Mouse (Mus musculus): ENCODE results near the gene Adamts2.

DNA sequence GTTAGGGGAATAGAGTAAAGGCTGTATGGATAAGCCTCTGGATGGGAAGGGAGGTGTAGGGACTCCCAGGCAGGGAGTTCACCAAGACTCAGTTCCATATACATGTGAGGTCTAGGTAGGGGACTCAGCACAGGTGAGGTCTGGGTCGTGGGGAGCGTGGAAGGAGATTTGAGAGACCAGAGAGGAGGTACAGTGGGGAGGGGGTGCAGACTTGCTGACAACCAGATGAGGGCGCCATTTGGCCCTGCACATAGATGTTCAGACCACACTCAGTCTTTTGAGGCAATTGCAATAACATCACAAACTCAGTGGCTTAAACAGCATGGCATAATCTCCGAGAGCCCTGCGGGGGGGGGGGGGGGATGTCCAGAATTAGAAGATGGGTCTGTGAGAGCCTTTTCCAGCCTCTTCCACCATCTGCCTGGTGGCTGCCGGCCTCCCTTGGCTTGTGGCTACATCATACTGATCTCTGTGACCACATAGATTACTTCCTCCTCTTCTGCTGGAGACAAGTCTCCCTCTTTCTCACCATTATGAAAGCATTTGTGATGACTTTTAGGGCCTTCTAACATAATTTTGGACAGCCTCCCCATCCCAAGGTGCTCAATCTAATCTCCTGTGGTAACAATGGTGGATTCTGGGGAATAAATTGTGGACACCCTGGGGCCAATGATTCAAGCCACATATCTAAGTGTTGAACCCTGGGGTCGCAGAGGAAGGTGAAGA, 71.8 kb downstream of the Adamts2 start:
- TF ChIP-seq CTCF (IDR thresholded peaks at IDR 0.05; ENCODE audit: extremely low read depth, insufficient read depth, low read length): peak; percentile 31; the same call in 1 of the 2 replicates
- no peak for TF ChIP-seq POLR2A (IDR thresholded peaks at IDR 0.05; ENCODE audit: extremely low read depth, insufficient read depth, low read length)

Data from cortical plate, adult 2 months (tissue).